Comparison of ENCODE assay signal across 13 mouse cellular contexts in genomic region chr7:120739018-120739417, GRCm38 (mm10). TPM values are rescaled to one million over a fixed set of nuclear protein-coding genes. Genes with fewer than 3 reads are reported as not detected.
DNase-seq lines count a peak whose midpoint lies in the region; ATAC-seq and TF ChIP-seq lines count a peak whose summit lies in the region.
"Had no signal": no experiment of that assay in that cellular context is flagged by ENCODE, and none has a peak within 500 bp of the region (broad histone marks: within the 10 kb centered on the region; RNA-seq: fewer than 3 reads in every experiment).

Vwa3a (plus strand) TSS chr7:120739318.

- peaks cover 4% of the 10 kb centered on the region; the same call in 1 of the 2 replicates for H3K36me3 ChIP-seq in forebrain, embryonic 15.5 days
- H3K36me3 ChIP-seq in forebrain, embryonic 12.5 days (replicated peaks) = 0 out of 2 replicates have a peak, but pooled peaks cover 4% of the 10 kb centered on the region
- H3K36me3 ChIP-seq in heart, postnatal 0 days (replicated peaks; ENCODE audit: control insufficient read depth, insufficient read depth, low read length) = peaks cover 6% of the 10 kb centered on the region; the same call in 1 of the 2 replicates
- no peaks in the 10 kb centered on the region for H3K36me3 ChIP-seq in lung, embryonic 16.5 days (ENCODE audit: control insufficient read depth, insufficient read depth, low read length)
- H3K36me3 ChIP-seq in midbrain, embryonic 13.5 days = peaks cover 7% of the 10 kb centered on the region
- H3K36me3 ChIP-seq: neural tube, embryonic 15.5 days had no signal

- H3K4me2 ChIP-seq in forebrain, embryonic 15.5 days (replicated peaks) = no peak within 1 kb of the TSS
- no peak within 1 kb of the TSS for H3K4me2 ChIP-seq in forebrain, embryonic 12.5 days
- peak within 1 kb of the TSS; percentile 27 for H3K4me2 ChIP-seq in heart, postnatal 0 days (ENCODE audit: low read depth, low read length)
- no peak within 1 kb of the TSS for H3K4me2 ChIP-seq in lung, embryonic 16.5 days (ENCODE audit: low read depth, low read length)
- peak within 1 kb of the TSS; percentile 11; the same call in 1 of the 2 replicates for H3K4me2 ChIP-seq in midbrain, embryonic 13.5 days (replicated peaks)
- H3K4me2 ChIP-seq: liver, embryonic 13.5 days; neural tube, embryonic 15.5 days had no signal

- peaks cover 18% of the 10 kb centered on the region for H3K4me1 ChIP-seq in forebrain, embryonic 15.5 days
- peaks cover 17% of the 10 kb centered on the region for H3K4me1 ChIP-seq in forebrain, embryonic 12.5 days
- H3K4me1 ChIP-seq in heart, postnatal 0 days (ENCODE audit: control insufficient read depth, insufficient read depth) = peaks cover 16% of the 10 kb centered on the region
- H3K4me1 ChIP-seq in lung, embryonic 16.5 days (replicated peaks; ENCODE audit: control insufficient read depth, insufficient read depth, low read length) = peaks cover 6% of the 10 kb centered on the region
- H3K4me1 ChIP-seq in midbrain, embryonic 13.5 days (replicated peaks) = peaks cover 13% of the 10 kb centered on the region
- H3K4me1 ChIP-seq: liver, embryonic 13.5 days had no signal

- ATAC-seq in forebrain, embryonic 15.5 days (replicated peaks) = no peak
- ATAC-seq in forebrain, embryonic 12.5 days (ENCODE audit: low FRiP score) = no peak
- ATAC-seq in heart, postnatal 0 days (ENCODE audit: insufficient read depth, low read depth) = no peak
- ATAC-seq in lung, embryonic 16.5 days (ENCODE audit: low read depth) = no peak
- no peak for ATAC-seq in midbrain, embryonic 13.5 days
- ATAC-seq: intestine, postnatal 0 days had no signal

- no peak within 1 kb of the TSS for H3K4me3 ChIP-seq in forebrain, embryonic 15.5 days
- H3K4me3 ChIP-seq in forebrain, embryonic 12.5 days (replicated peaks) = no peak within 1 kb of the TSS
- H3K4me3 ChIP-seq in heart, postnatal 0 days (ENCODE audit: low read depth, low read length) = no peak within 1 kb of the TSS
- H3K4me3 ChIP-seq in lung, embryonic 16.5 days (ENCODE audit: low read length) = no peak within 1 kb of the TSS
- no peak within 1 kb of the TSS for H3K4me3 ChIP-seq in midbrain, embryonic 13.5 days (replicated peaks)
- H3K4me3 ChIP-seq: liver, embryonic 13.5 days; neural tube, embryonic 15.5 days had no signal

- no peaks in the 10 kb centered on the region for H3K9me3 ChIP-seq in forebrain, embryonic 15.5 days
- H3K9me3 ChIP-seq in forebrain, embryonic 12.5 days = no peaks in the 10 kb centered on the region
- H3K9me3 ChIP-seq in heart, postnatal 0 days (replicated peaks; ENCODE audit: control insufficient read depth, low read length) = no peaks in the 10 kb centered on the region
- no peaks in the 10 kb centered on the region for H3K9me3 ChIP-seq in lung, embryonic 16.5 days (ENCODE audit: control insufficient read depth, low read length)
- H3K9me3 ChIP-seq in midbrain, embryonic 13.5 days = no peaks in the 10 kb centered on the region
- H3K9me3 ChIP-seq: liver, embryonic 13.5 days; neural tube, embryonic 15.5 days had no signal

- 83% methylated on average over 6 of the region's 6 CpGs for WGBS in forebrain, embryonic 15.5 days
- WGBS in forebrain, embryonic 12.5 days = 81% methylated on average over 6 of the region's 6 CpGs
- WGBS in heart, postnatal 0 days = 61% methylated on average over 6 of the region's 6 CpGs
- 58% methylated on average over 6 of the region's 6 CpGs for WGBS in lung, embryonic 16.5 days
- WGBS in midbrain, embryonic 13.5 days = 83% methylated on average over 6 of the region's 6 CpGs

- TF ChIP-seq CTCF in heart, postnatal 0 days (IDR thresholded peaks at IDR 0.05; ENCODE audit: low read depth) = no peak

- peak within 1 kb of the TSS; percentile 38 for H3K27ac ChIP-seq in forebrain, embryonic 15.5 days (replicated peaks)
- H3K27ac ChIP-seq in forebrain, embryonic 12.5 days = no peak within 1 kb of the TSS
- H3K27ac ChIP-seq in heart, postnatal 0 days (ENCODE audit: low read depth) = peak within 1 kb of the TSS; percentile 26
- 0 out of 2 replicates have a peak within 1 kb of the TSS, but pooled peaks have one; percentile 15 for H3K27ac ChIP-seq in lung, embryonic 16.5 days (ENCODE audit: low read length)
- no peak within 1 kb of the TSS for H3K27ac ChIP-seq in midbrain, embryonic 13.5 days
- H3K27ac ChIP-seq: liver, embryonic 13.5 days; neural tube, embryonic 15.5 days had no signal

- H3K27me3 ChIP-seq in forebrain, embryonic 15.5 days = no peaks in the 10 kb centered on the region
- no peaks in the 10 kb centered on the region; the same call in 1 of the 2 replicates for H3K27me3 ChIP-seq in forebrain, embryonic 12.5 days
- H3K27me3 ChIP-seq in heart, postnatal 0 days (ENCODE audit: control insufficient read depth, insufficient read depth, low read length) = no peaks in the 10 kb centered on the region
- no peaks in the 10 kb centered on the region for H3K27me3 ChIP-seq in lung, embryonic 16.5 days (ENCODE audit: control insufficient read depth, insufficient read depth, low read depth, low read length)
- H3K27me3 ChIP-seq in midbrain, embryonic 13.5 days = no peaks in the 10 kb centered on the region
- H3K27me3 ChIP-seq: neural tube, embryonic 15.5 days had no signal

- no peak for TF ChIP-seq EP300 in heart, postnatal 0 days (IDR thresholded peaks at IDR 0.05; ENCODE audit: low read depth)

- no peak within 1 kb of the TSS for H3K9ac ChIP-seq in forebrain, embryonic 15.5 days (replicated peaks)
- no peak within 1 kb of the TSS for H3K9ac ChIP-seq in forebrain, embryonic 12.5 days
- no peak within 1 kb of the TSS for H3K9ac ChIP-seq in heart, postnatal 0 days (replicated peaks; ENCODE audit: low read depth, low read length)
- H3K9ac ChIP-seq in lung, embryonic 16.5 days (ENCODE audit: low read length) = no peak within 1 kb of the TSS
- H3K9ac ChIP-seq in midbrain, embryonic 13.5 days (replicated peaks) = no peak within 1 kb of the TSS
- H3K9ac ChIP-seq: liver, embryonic 13.5 days; neural tube, embryonic 15.5 days had no signal

- DNase-seq in heart, postnatal 0 days (ENCODE audit: low spot score) = no peak
- no peak for DNase-seq in heart, adult 18-20 months
- DNase-seq in lung, postnatal 25 days (ENCODE audit: low spot score) = no peak
- DNase-seq in cerebellum, adult 9-11 months = no peak
- DNase-seq: liver, embryonic 13.5 days; lung, postnatal 14 days had no signal

RNA-seq across cellular contexts. Expression of gene Vwa3a, which starts in this region (rescaled TPM):
- 0.92 and 1.2 TPM in 2 replicates for polyA plus RNA-seq in forebrain, embryonic 15.5 days (2015; fragmentation: Nextera tagmentation; extraction: Ambion mirVana)
- polyA plus RNA-seq in forebrain, embryonic 12.5 days (2016; fragmentation: Nextera tagmentation; extraction: Ambion mirVana) = 0.42 and 0.88 TPM in 2 replicates
- 0.04 and 2.2 TPM in 2 replicates for total RNA-seq in heart, postnatal 0 days (2014; rRNA removed; ENCODE audit: low replicate concordance)
- polyA plus RNA-seq in heart, postnatal 0 days (2015; fragmentation: Nextera tagmentation; extraction: Ambion mirVana) = 0.85 and 1.1 TPM in 2 replicates
- total RNA-seq in heart, adult 18-20 months (2021) = 1 to 10 TPM; 1.9 to 2.2 TPM
- 2.3 and 2.9 TPM in 2 replicates for polyA plus RNA-seq in lung, embryonic 16.5 days (2015; fragmentation: Nextera tagmentation; extraction: Ambion mirVana)
- polyA plus RNA-seq in midbrain, embryonic 13.5 days (2015; fragmentation: Nextera tagmentation; extraction: Ambion mirVana) = 0.40 and 1.2 TPM in 2 replicates
- total RNA-seq: monocyte, adult 5-6 weeks had no signal

Comparison
In these comparisons a context has a peak if more than half of its experiments do, and no peak if none do; other contexts are left out.
1. H3K27ac ChIP-seq: peak in forebrain, embryonic 15.5 days (single experiment), heart, postnatal 0 days (single experiment) and lung, embryonic 16.5 days (single experiment); none in forebrain, embryonic 12.5 days (single experiment) and midbrain, embryonic 13.5 days (single experiment).
2. H3K4me2 ChIP-seq: peak in heart, postnatal 0 days (single experiment) and midbrain, embryonic 13.5 days (single experiment); none in forebrain, embryonic 15.5 days (single experiment), forebrain, embryonic 12.5 days (single experiment) and lung, embryonic 16.5 days (single experiment).